Mouse (Mus musculus): ENCODE measurements around the gene Dab2ip. TPM values are rescaled to one million over a fixed set of nuclear protein-coding genes. Genes with fewer than 3 reads are reported as not detected.

Dab2ip gene
- total RNA-seq, 1 experiment from 2014 or later, result 16.9 TPM

DNA sequence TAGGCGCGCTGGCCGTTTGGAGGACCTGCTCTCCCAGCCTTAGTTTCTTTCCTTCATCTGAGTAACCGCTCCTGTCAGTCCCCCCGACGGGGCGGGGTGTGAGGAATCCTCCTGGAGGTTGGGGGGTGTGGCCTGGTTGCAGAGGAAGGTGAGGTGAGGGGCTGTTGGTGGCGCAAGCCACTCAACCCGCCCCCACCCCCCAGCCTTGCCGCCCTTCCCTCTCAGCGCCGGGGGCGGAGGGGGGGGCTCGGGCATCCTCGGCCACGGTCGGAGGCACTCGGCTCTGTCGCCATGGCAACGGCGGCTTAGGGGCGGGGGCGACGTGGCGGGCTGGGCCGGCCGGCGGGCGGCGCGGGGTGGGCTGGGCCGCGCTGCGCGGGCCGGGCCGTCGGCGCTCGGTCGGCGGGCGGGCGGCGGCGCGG, 102.9 kb downstream of the Dab2ip start:
- ATAC-seq (replicated peaks in 1 of 2; ENCODE audit: insufficient read depth in 1 of 2, low FRiP score in 2 of 2, low TSS enrichment in 1 of 2, low read depth in 1 of 2, poor library complexity in 2 of 2, severe bottlenecking in 2 of 2), result 0 out of 4 replicates have a peak, but pooled peaks of 1 of the 2 experiments have one; percentile 6

DNA sequence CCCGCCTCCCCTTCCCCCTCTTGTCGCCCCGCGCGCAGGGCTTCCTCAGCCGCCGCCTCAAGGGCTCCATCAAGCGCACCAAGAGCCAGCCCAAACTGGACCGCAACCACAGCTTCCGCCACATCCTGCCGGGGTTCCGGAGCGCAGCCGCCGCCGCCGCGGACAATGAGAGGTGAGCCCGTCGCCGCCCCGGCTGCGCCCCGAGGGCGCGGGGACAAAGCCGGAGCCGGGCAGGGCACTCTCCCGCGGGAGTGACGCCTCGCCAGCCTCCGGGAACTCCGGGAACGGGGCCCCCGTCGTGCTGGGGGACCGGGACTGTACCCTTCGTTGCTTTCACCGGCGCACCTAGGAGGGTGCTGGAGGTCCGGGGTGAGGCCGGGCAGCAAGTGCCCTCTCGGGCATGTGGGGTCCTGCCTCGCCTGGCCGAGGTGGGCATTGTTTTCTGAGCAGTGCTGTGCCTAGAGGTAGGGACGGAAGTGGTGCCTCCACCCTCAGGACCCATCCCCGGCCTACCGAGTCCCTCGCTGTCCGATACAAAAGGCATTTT, 103.5 kb downstream of the Dab2ip start:
- peak; percentile 74 to 79 for ATAC-seq (replicated peaks in 1 of 2; ENCODE audit: insufficient read depth in 1 of 2, low FRiP score in 2 of 2, low TSS enrichment in 1 of 2, low read depth in 1 of 2, poor library complexity in 2 of 2, severe bottlenecking in 2 of 2)

- ATAC-seq (replicated peaks in 1 of 2; ENCODE audit: insufficient read depth in 1 of 2, low FRiP score in 2 of 2, low TSS enrichment in 1 of 2, low read depth in 1 of 2, poor library complexity in 2 of 2, severe bottlenecking in 2 of 2), result peak; percentile 19 to 27; a peak in 3 of 4 replicates
These were observed 104.0 kb downstream of the Dab2ip start for GRCm38 (mm10) chr2:35662001-35662491.

DNA sequence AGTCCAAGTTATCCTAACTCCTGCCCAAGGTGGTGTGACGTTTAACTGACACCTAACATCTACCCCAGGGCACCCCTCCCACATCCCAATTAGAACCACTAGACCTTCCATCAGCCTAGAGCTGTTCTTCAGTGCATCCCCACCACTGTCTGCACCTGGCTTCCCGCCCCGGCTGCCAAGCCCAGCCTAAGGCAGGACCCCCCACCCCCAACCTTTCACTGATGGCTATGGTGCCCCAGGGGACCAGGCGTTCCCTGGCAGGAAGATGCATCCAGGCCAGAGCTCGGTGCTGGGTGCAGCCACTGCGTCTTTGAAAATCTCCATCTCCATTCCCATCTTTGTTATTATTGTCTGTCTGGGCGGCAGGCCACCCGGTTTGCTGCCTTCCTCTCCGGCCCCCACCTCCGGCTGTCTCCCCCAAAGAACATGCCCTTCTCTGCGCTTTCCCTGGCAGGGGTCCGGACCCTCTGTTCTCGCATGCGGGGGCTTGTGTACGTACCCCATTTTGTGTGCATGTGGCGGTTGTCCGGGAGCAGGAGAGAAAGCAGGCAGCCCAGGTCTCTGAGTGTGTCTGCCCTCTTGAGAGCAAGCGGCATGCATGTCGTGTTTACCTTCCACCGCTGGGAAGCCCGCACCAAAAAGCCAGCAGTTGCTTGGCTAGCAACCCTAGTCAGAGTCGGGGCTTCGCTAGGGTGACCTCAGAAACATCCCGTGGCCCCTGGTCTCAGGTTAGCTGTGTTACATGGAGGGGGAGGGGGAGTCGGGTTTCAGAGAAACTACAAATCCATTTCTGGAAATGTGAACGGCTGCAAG, 104.9 kb downstream of the Dab2ip start:
- ATAC-seq (replicated peaks in 1 of 2; ENCODE audit: insufficient read depth in 1 of 2, low FRiP score in 2 of 2, low TSS enrichment in 1 of 2, low read depth in 1 of 2, poor library complexity in 2 of 2, severe bottlenecking in 2 of 2), result no peak

DNA sequence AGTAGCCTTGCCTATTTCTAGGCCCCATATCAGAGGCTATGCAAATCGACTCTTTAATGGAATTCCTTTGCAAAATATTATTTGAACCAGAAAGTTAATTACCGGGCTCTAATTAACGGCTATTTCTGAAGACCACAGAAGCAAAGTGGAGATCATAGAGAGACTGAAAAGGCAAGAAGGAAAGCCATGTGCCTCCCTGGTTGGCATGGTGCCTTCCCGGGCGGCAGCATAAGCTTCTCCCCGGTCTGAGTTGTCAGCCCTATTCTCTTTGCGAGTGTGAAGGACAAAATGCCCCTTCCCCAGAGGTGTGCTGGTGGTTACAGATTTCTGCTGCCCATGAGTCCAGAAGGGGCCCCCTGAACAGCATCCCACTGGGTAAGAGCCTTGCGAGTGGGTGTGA, 109.7 kb downstream of the Dab2ip start:
- ATAC-seq (replicated peaks in 1 of 2; ENCODE audit: insufficient read depth in 1 of 2, low FRiP score in 2 of 2, low TSS enrichment in 1 of 2, low read depth in 1 of 2, poor library complexity in 2 of 2, severe bottlenecking in 2 of 2), result no peak

DNA sequence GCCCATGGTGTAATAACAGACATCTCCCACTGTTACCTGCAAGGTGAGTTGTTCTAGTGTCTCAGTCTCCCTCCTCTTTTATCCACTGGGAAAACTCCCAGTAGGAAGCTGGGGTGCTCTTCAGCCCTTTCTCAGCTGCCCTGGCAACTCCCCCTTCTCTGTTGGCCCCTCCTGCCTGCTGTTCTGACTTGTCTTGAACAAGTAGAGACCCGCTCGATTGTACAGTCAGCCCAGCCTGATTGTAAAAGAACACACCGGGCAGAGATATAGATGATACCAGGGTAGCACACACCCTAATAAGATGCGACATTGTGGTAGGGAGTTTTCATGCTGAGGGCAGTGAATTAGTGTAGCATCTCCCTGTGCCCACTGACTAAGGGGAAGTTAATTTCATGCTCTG, 111.2 kb downstream of the Dab2ip start:
- ATAC-seq (replicated peaks in 1 of 2; ENCODE audit: insufficient read depth in 1 of 2, low FRiP score in 2 of 2, low TSS enrichment in 1 of 2, low read depth in 1 of 2, poor library complexity in 2 of 2, severe bottlenecking in 2 of 2), result no peak

GRCm38 (mm10) chr2:35669748-35670147, 111.7 kb downstream of the Dab2ip start:
- ATAC-seq (replicated peaks in 1 of 2; ENCODE audit: insufficient read depth in 1 of 2, low FRiP score in 2 of 2, low TSS enrichment in 1 of 2, low read depth in 1 of 2, poor library complexity in 2 of 2, severe bottlenecking in 2 of 2), result no peak

- no peak for ATAC-seq (replicated peaks in 1 of 2; ENCODE audit: insufficient read depth in 1 of 2, low FRiP score in 2 of 2, low TSS enrichment in 1 of 2, low read depth in 1 of 2, poor library complexity in 2 of 2, severe bottlenecking in 2 of 2)
These were observed 112.2 kb downstream of the Dab2ip start for GRCm38 (mm10) chr2:35670300-35670699.

GRCm38 (mm10) chr2:35671980-35672910, 114.2 kb downstream of the Dab2ip start:
- no peak for ATAC-seq (replicated peaks in 1 of 2; ENCODE audit: insufficient read depth in 1 of 2, low FRiP score in 2 of 2, low TSS enrichment in 1 of 2, low read depth in 1 of 2, poor library complexity in 2 of 2, severe bottlenecking in 2 of 2)

DNA sequence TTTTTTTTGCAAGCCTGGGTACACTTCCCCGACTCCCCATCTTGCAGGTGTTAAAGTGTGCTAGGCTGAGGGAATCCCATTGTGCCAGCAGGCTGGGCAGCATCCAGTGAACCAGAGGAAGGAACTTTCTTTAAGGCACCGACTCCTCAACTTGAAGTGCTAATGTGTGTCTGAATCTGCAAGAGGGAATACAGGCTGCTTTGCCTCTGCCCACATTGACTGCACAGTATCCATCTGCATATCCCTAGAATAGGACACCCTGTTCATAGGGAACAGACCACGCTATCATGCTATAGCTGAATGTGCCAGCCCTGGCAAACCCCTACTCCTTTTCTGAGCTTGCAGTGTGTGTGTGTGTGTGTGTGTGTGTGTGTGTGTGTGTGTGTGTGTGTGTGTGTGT, 115.1 kb downstream of the Dab2ip start:
- no peak for ATAC-seq (replicated peaks in 1 of 2; ENCODE audit: insufficient read depth in 1 of 2, low FRiP score in 2 of 2, low TSS enrichment in 1 of 2, low read depth in 1 of 2, poor library complexity in 2 of 2, severe bottlenecking in 2 of 2)

DNA sequence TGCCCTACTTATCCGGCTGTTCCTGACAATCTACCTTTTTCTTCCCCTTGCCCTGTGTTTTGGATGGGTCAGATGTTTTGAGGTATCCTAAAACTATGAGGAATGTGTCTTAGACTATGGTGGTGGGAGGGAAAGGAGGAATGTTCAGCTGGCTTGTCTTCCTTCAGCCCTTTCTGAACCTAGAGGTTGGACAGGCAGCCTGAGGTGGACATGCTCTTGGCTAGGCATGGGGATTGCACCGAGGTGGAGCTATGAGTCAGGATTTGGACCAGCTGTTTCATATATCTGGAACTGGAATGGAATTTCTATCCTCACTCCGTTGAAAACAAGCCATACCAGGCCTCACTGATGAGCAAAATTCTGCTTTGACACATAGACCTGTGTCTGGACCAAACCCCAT, 115.9 kb downstream of the Dab2ip start:
- ATAC-seq (replicated peaks in 1 of 2; ENCODE audit: insufficient read depth in 1 of 2, low FRiP score in 2 of 2, low TSS enrichment in 1 of 2, low read depth in 1 of 2, poor library complexity in 2 of 2, severe bottlenecking in 2 of 2), result no peak

DNA sequence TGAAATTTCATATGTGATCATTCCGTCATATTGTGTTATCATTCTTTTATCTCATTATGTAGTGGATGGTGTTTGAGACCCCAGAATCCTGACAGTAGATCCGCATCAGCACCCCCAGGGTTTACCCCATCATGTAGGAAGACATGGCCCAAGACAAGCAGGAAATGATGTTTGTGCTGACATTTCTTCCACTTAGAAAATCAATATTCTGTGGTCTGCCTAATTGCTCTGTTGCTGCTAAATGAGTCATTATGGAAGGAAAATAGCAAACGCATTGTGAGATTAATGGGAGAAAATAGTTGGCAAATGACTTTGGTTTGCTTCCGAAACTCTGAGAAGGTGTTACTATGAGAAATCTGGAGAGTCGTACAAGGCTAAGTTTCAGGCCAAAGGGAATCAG, 116.4 kb downstream of the Dab2ip start:
- no peak for ATAC-seq (replicated peaks in 1 of 2; ENCODE audit: insufficient read depth in 1 of 2, low FRiP score in 2 of 2, low TSS enrichment in 1 of 2, low read depth in 1 of 2, poor library complexity in 2 of 2, severe bottlenecking in 2 of 2)

- no peak for ATAC-seq (replicated peaks in 1 of 2; ENCODE audit: insufficient read depth in 1 of 2, low FRiP score in 2 of 2, low TSS enrichment in 1 of 2, low read depth in 1 of 2, poor library complexity in 2 of 2, severe bottlenecking in 2 of 2)
These were observed 118.1 kb downstream of the Dab2ip start for GRCm38 (mm10) chr2:35676075-35676665.

DNA sequence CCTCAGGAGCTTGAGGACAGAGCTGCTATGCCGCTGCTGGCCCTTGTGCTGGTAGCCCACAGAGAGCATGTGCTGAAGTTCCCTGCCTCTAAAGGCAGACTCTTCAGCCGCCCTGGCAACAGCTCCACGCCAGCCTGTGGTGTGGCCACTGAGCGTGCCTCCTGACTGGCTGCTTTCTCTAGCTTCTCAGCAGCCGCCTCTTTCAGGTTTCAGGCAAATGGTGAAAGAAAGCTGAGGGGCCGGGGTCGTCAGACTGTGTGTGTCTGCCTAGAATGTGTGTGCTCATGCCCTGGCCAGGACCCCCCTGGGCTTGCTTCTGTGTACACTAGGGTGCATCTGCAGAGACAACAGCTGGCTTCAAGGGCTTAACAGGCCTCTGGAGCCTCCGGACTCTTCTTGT, 119.8 kb downstream of the Dab2ip start:
- ATAC-seq (replicated peaks in 1 of 2; ENCODE audit: insufficient read depth in 1 of 2, low FRiP score in 2 of 2, low TSS enrichment in 1 of 2, low read depth in 1 of 2, poor library complexity in 2 of 2, severe bottlenecking in 2 of 2), result peak; percentile 30 to 44; a peak in 3 of 4 replicates

GRCm38 (mm10) chr2:35678440-35678839, 120.4 kb downstream of the Dab2ip start:
- ATAC-seq (replicated peaks in 1 of 2; ENCODE audit: insufficient read depth in 1 of 2, low FRiP score in 2 of 2, low TSS enrichment in 1 of 2, low read depth in 1 of 2, poor library complexity in 2 of 2, severe bottlenecking in 2 of 2), result no peak

- peak; percentile 83 to 86 for ATAC-seq (replicated peaks in 1 of 2; ENCODE audit: insufficient read depth in 1 of 2, low FRiP score in 2 of 2, low TSS enrichment in 1 of 2, low read depth in 1 of 2, poor library complexity in 2 of 2, severe bottlenecking in 2 of 2)
These were observed 122.0 kb downstream of the Dab2ip start for GRCm38 (mm10) chr2:35679812-35680672.
